Mouse (Mus musculus) hindbrain, embryonic 10.5 days (tissue): Measurements from ENCODE around the gene E130308A19Rik. TPM values are rescaled to one million over a fixed set of nuclear protein-coding genes. Genes with fewer than 3 reads are reported as not detected.

Experiments used
- DNase-seq: peaks from one replicate; pipeline ENCODE4 v3.0.0-alpha.2; 2017; ENCODE audit warnings: low spot score
- H3K27ac ChIP-seq: fragments of 300-500 bp; sonication (generic); 2 replicates; pipeline ENCODE4 v1.5.1; 2016; ENCODE audit warnings: mild to moderate bottlenecking, moderate library complexity
- H3K27me3 ChIP-seq: fragments of 300-500 bp; sonication (generic); 2 replicates; pipeline ENCODE4 v1.6.1; 2016; ENCODE audit warnings: mild to moderate bottlenecking; ENCODE audit not compliant: poor library complexity, insufficient read depth, severe bottlenecking
- H3K36me3 ChIP-seq: fragments of 300-500 bp; sonication (generic); 2 replicates; pipeline ENCODE4 v1.6.1; 2016; ENCODE audit warnings: mild to moderate bottlenecking, moderate library complexity
- H3K4me1 ChIP-seq: fragments of 300-500 bp; sonication (generic); replicated peaks from 2 replicates; pipeline ENCODE4 v1.6.1; 2016; ENCODE audit warnings: mild to moderate bottlenecking
- H3K4me3 ChIP-seq: fragments of 300-500 bp; sonication (generic); 2 replicates; pipeline ENCODE4 v1.5.1; 2016; ENCODE audit warnings: mild to moderate bottlenecking, moderate library complexity
- H3K9me3 ChIP-seq: fragments of 300-500 bp; sonication (generic); 2 replicates; pipeline ENCODE4 v1.6.1; 2016; ENCODE audit warnings: mild to moderate bottlenecking, moderate library complexity
- WGBS: fragments of 180-500 bp; shearing (Covaris S2); methylation state at CpG from one replicate; pipeline ENCODE4 v1.1.7; 2016; 5-methylcytosine and 5-hydroxymethylcytosine counted together
- polyA plus RNA-seq: library from polyadenylated mRNA; unstranded; fragments of >200 nt; fragmentation: Nextera tagmentation; extraction: Ambion mirVana; gene quantifications from 2 replicates; pipeline ENCODE4 v1.2.1, GENCODE M21; 2016

E130308A19Rik gene
- polyA plus RNA-seq, 1 experiment from 2014 or later = 52.3 TPM

DNA sequence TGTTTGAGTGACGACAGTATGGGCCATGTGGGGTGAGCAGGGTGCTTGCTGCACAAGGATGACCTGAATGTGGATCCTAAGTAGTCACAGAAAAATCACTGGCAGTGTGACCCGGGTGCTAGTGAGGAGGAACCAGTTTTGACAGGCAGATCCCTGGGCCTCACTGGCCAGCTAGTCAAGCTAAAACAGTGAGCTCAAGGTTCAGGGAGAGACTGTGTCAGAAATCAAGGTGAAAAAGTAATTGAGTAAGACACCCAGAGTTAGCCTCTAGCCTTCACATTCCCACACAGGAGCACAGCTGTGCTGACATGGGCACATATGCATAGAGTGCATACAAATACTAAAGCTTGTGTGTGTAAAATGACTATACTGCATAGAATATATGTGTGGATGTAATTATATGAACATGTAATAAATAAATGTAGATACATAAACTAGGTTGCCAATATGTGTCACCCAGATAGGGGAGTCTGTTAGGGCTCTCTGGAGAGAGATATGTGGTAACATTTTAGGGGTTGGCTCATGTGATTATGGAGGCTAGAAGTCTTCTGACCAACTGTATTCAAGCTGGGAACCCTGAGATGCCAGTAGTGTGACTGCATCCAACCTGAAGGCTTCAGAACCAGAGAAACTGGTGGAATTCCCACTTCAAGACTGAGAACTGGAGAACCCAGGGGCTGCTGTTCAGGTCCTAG, 47.6 kb downstream of the E130308A19Rik start:
- no peaks in the 10 kb centered on the region for H3K9me3 ChIP-seq
- no peak overlapping the region for H3K27ac ChIP-seq
- DNase-seq = no peak
- 83% methylated on average over 2 of the region's 2 CpGs for WGBS
- H3K36me3 ChIP-seq = no peaks in the 10 kb centered on the region
- no peaks in the 10 kb centered on the region for H3K27me3 ChIP-seq
- peaks cover 4% of the 10 kb centered on the region; the same call in 1 of the 2 replicates for H3K4me1 ChIP-seq
- H3K4me3 ChIP-seq = no peak overlapping the region

DNA sequence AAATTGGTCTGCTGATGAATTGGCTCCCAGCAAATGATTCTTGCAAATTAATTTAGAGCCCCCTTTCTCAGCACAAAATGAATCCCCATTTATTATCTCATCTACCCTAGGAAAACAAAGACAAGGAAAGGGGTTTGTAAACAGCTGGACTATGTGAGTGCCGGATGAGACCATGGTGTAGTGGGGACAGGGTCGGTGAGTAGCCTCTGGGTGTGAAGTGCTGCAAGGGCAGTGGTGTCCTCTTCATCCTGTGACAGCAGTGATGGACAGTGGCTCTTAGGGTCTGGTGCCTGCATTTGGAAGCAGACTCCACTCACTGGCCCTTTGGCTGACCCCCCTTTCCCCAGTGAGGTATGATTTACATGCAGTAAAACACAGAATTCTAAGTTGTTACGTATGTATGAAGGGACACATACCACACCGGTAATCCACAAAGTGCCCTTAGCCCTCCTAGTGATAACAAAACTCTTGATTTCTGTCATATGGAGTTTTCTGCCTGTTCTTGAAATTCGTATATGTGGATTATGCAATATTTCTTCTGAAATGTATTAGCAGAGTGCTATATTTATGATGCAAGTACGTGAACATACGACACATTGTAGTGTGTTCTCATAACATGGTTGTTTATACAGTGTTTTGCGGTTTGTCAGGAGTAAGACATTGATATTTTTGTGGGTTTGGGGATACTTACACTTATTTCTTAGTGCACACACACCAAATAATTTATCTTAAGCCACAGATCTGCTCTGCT, 49.1 kb downstream of the E130308A19Rik start:
- no peak overlapping the region for H3K27ac ChIP-seq
- 87% methylated on average over 8 of the region's 8 CpGs for WGBS

DNA sequence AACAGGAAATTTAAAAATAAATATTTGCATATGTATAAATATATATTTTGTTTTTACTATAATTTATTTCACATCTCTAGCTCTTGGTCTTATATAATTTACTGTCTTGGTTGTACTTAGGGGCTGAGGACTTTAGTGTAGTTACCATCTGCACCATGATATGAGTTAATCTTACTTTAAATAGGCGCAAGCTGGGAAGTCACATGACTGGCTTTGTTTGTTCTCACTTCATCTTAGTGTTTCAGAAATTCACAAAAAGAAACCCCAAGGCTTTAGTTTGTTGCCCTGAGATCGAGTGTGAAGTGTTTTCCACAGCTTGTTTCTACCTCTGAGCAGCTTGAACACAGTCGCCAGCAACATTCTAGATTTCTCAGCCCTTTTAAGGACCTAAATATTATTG, 49.7 kb downstream of the E130308A19Rik start:
- no peak overlapping the region for H3K27ac ChIP-seq
- no peak overlapping the region for H3K4me3 ChIP-seq
- no peaks in the 10 kb centered on the region for H3K27me3 ChIP-seq
- no peaks in the 10 kb centered on the region for H3K9me3 ChIP-seq
- no peak for DNase-seq
- peaks cover 9% of the 10 kb centered on the region; the same call in 1 of the 2 replicates for H3K4me1 ChIP-seq
- no peaks in the 10 kb centered on the region for H3K36me3 ChIP-seq
- WGBS = 78% methylated on average over 3 of the region's 3 CpGs

More for the DNA sequence above, 49.1 kb downstream of the E130308A19Rik start:
- H3K4me3 ChIP-seq = no peak overlapping the region
- no peaks in the 10 kb centered on the region for H3K36me3 ChIP-seq
- H3K27me3 ChIP-seq = no peaks in the 10 kb centered on the region
- no peak for DNase-seq
- H3K4me1 ChIP-seq = peaks cover 4% of the 10 kb centered on the region; the same call in 1 of the 2 replicates
- H3K9me3 ChIP-seq = no peaks in the 10 kb centered on the region

DNA sequence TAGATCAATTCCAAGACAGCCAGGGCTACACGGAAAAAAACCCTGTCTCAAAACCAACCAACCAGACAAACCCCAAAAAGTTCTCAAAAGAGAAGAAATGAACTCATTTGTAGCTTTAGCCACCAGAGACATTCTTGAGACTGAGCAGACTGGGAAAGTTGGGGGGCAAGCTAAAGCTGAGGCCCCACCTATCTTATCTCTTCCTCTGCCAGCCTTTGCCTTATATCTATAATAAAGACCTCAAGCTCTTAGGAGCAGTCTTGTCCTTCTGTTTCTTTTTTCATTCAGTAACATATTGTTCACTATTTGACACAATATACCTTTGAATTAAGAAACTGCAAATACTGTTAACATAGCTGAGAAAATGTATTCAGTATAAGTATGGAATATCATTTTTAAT, 55.4 kb downstream of the E130308A19Rik start:
- H3K9me3 ChIP-seq = no peaks in the 10 kb centered on the region
- peaks cover 26% of the 10 kb centered on the region for H3K4me1 ChIP-seq
- no peak overlapping the region for H3K27ac ChIP-seq
- H3K27me3 ChIP-seq = no peaks in the 10 kb centered on the region
- no peak for DNase-seq
- H3K36me3 ChIP-seq = no peaks in the 10 kb centered on the region
- no peak overlapping the region for H3K4me3 ChIP-seq
- 83% methylated on average over 1 of the region's 1 CpGs for WGBS

DNA sequence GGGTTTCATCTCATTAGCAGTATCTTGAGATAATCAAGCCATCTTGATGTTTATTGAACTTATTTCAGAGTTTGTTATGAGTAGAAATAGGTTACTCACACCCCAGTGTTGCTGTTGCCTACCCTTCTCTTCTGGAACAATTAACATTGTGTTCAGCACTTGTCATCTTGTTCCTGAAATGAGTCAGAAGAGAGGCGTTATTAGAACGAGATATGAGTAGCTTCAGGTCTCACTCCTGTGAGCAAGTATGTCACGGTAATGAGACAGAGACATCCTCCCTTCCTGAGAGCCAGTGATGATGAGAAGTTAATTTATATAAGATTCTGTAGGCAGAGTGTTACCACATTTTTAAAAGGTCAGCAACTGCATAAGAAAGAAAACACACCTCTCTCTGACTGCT, 56.5 kb downstream of the E130308A19Rik start:
- whole genome bisulfite sequencing = 90% methylated on average over 3 of the region's 3 CpGs
- H3K27ac ChIP-seq = no peak overlapping the region
- H3K4me1 ChIP-seq = peaks cover 26% of the 10 kb centered on the region
- DNase-seq = no peak
- H3K9me3 ChIP-seq = no peaks in the 10 kb centered on the region
- H3K4me3 ChIP-seq = no peak overlapping the region
- no peaks in the 10 kb centered on the region; the same call in 1 of the 2 replicates for H3K36me3 ChIP-seq
- H3K27me3 ChIP-seq = no peaks in the 10 kb centered on the region

DNA sequence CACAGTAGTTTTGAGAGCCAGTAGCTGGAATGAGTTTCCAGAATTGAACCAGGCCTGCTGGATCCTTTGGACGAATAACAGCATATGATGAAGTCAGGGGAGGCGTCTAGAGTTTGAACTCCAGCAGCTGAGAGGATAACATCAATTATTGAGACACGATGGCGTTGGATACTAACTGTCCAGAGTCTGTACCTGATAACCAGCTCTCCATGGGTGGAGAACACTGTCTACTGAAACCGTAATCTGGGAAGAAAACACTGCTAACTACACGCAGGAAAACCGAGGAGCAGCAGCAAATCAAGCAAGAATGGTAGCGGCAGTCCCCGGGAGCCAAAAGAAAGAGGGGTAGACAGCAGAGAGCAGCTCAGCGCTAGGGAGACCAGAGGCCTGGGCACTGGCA, 56.9 kb downstream of the E130308A19Rik start:
- Histone ChIP-seq H3K36me3 (no peaks in the 10 kb centered on the region; the same call in 1 of the 2 replicates), H3K27me3 (no peaks in the 10 kb centered on the region), H3K4me1 (peaks cover 26% of the 10 kb centered on the region), H3K4me3 (no peak overlapping the region), H3K27ac (no peak overlapping the region), H3K9me3 (no peaks in the 10 kb centered on the region)
- 88% methylated on average over 10 of the region's 10 CpGs for WGBS
- no peak for DNase-seq

DNA sequence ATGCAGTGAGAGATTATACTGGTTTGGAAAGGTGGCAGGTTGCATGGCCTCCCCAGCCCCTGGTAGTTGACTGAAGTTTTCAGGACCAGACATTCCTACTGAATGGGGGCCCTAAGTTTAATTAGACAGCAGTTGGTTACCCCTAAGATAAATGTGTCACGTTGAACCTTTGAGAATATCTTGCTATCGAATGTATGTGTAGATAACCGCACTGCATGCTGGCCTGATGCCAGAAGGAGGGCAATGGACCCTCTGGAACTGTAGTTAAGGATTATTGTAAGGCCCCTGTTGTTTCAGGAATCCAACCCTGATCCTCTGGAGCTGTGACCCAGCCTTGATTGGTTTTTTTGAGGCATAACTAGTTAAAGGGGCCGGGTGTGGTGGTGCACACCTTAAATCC, 58.3 kb downstream of the E130308A19Rik start:
- Histone ChIP-seq H3K27me3 (no peaks in the 10 kb centered on the region), H3K4me1 (peaks cover 31% of the 10 kb centered on the region), H3K27ac (no peak overlapping the region), H3K4me3 (no peak overlapping the region), H3K9me3 (no peaks in the 10 kb centered on the region), H3K36me3 (no peaks in the 10 kb centered on the region; the same call in 1 of the 2 replicates)
- DNase-seq = no peak
- 91% methylated on average over 4 of the region's 4 CpGs for WGBS

DNA sequence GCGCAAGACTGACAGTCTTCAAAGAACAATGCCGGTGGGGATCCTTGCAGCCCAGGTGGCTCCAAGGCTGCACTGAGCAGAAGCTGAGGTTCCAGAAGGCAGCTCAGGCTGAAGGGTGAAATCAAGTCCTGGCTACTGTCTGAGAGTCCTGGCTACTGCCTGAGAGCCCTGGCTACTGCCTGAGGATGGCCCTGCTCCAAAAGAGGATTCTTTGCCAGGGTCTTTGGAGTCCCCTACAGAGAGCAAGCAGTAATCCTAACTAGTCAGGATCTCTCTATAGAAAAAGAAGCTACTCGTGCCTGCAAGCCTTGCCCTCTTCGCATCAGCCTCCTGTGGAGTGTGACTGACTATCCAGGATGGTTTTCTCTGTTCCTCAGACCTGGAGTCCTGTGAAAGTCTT, 60.7 kb downstream of the E130308A19Rik start:
- WGBS = 80% methylated on average over 4 of the region's 4 CpGs
- H3K27me3 ChIP-seq = no peaks in the 10 kb centered on the region
- H3K9me3 ChIP-seq = no peaks in the 10 kb centered on the region
- peaks cover 14% of the 10 kb centered on the region for H3K36me3 ChIP-seq
- H3K27ac ChIP-seq = no peak overlapping the region
- peaks cover 41% of the 10 kb centered on the region for H3K4me1 ChIP-seq
- no peak overlapping the region for H3K4me3 ChIP-seq
- DNase-seq = no peak

DNA sequence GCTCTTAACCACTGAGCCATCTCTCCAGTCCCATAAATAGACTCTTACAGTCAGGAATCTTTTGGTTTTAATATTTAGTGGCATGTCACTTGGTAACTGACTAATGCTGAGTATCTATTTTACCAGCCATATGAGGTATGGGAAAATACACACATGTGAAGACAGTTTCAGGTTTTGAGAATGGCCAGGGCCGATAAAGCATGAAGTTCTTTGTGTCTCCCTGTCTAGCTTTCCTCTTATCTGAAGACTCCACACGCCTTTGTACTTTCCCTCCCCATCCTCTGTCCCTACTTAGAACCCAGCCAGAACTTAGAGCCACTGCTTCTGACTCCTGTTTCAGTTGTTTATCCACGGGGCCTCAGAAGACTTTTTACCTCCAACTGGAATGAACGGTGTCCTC, 63.0 kb downstream of the E130308A19Rik start:
- no peak for DNase-seq
- Histone ChIP-seq H3K4me3 (no peak overlapping the region), H3K9me3 (no peaks in the 10 kb centered on the region), H3K36me3 (peaks cover 18% of the 10 kb centered on the region), H3K4me1 (peaks cover 26% of the 10 kb centered on the region), H3K27ac (peak overlapping the region; percentile 47; the same call in 1 of the 2 replicates), H3K27me3 (no peaks in the 10 kb centered on the region)
- 84% methylated on average over 4 of the region's 4 CpGs for WGBS

DNA sequence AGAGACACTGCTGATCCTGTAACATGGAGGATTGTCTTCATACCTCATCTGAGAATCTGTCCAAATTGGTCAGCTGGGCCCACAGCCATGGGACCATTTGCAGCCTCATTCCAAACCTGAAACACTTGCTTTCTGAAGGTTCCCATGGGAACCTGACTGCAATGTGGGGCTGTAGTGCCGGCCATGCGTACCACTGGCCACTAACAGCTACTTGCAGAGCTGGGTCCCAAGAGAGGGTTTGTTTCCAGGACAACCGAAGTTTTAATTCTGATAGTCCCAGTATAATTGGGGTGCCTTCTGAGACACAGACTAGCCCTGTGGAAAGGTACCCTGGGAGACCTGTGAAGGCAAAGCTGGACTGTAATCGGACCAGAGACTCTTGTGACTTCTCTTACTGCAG, 64.1 kb downstream of the E130308A19Rik start:
- no peaks in the 10 kb centered on the region for H3K9me3 ChIP-seq
- peaks cover 18% of the 10 kb centered on the region for H3K36me3 ChIP-seq
- H3K4me3 ChIP-seq = no peak overlapping the region
- peak; percentile 27 for DNase-seq
- no peaks in the 10 kb centered on the region for H3K27me3 ChIP-seq
- WGBS = 64% methylated on average over 4 of the region's 4 CpGs
- peaks cover 22% of the 10 kb centered on the region for H3K4me1 ChIP-seq
- no peak overlapping the region for H3K27ac ChIP-seq

DNA sequence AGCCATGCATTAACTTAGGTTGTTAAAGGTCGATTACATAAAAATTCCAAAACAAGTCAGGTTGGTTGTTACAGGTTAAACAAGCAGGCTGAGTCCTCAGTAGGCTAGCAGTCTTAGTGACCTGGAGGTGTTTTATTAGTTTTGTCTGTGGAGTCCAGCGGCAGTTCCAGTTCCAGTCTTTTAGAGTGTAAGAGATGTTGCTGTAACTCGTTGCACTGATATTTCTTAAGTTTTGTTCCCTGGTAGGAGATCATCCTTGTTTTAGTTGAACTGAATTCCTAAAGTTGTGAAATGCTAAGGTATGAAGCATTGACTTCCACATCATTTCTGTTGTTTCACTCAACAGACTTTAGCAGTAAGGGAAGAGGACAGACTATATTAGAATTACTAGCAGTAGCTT, 70.8 kb downstream of the E130308A19Rik start:
- no peak for DNase-seq
- WGBS = 88% methylated on average over 3 of the region's 3 CpGs
- Histone ChIP-seq H3K9me3 (no peaks in the 10 kb centered on the region), H3K36me3 (peaks cover 7% of the 10 kb centered on the region), H3K4me3 (no peak overlapping the region), H3K4me1 (peaks cover 6% of the 10 kb centered on the region; the same call in 1 of the 2 replicates), H3K27ac (no peak overlapping the region), H3K27me3 (no peaks in the 10 kb centered on the region)

DNA sequence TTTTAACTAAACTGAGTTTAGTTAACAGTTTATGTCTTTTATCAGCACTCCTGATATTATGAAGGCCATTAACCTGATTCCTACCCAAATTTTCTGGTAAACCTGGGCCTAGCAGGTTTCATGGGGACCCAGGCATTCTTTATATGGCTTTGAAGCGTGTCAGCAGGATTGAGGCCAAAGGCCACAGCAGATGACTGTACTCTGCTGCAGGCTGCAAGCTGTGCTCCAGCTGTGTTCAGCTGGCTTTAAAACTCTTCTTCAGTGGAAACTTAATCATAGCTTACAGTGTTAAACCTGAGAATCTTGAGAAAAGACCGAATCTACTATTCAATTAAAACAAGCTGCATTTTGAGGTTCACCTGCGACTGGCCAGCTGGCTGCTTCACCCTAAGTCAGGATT, 71.9 kb downstream of the E130308A19Rik start:
- Histone ChIP-seq H3K27me3 (no peaks in the 10 kb centered on the region), H3K4me1 (peaks cover 6% of the 10 kb centered on the region; the same call in 1 of the 2 replicates), H3K27ac (no peak overlapping the region), H3K9me3 (no peaks in the 10 kb centered on the region), H3K4me3 (no peak overlapping the region), H3K36me3 (0 out of 2 replicates have a peak, but pooled peaks cover 7% of the 10 kb centered on the region)
- no peak for DNase-seq
- WGBS = 71% methylated on average over 3 of the region's 3 CpGs
